Mouse (Mus musculus) G1E (cell line): Measurements from ENCODE around the gene Hoxd9.

Experiments used
- CTCF ChIP-seq: IDR thresholded peaks from 2 replicates; pipeline ENCODE4 v1.5.1; 2012; ENCODE audit warnings: low read depth, low read length, inconsistent platforms, mixed read lengths
- GATA1 ChIP-seq: IDR thresholded peaks from 2 replicates; pipeline ENCODE4 v1.6.1; 2012; ENCODE audit warnings: borderline replicate concordance, low read length, inconsistent platforms, mixed read lengths
- POLR2AphosphoS5 ChIP-seq: IDR thresholded peaks from 2 replicates; pipeline ENCODE4 v1.6.1; 2012; ENCODE audit warnings: low read depth, low read length, inconsistent platforms; ENCODE audit not compliant: insufficient replicate concordance

GRCm38 (mm10) chr2:74676376-74677052, 21.0 kb upstream of the Hoxd9 start:
- TF ChIP-seq CTCF (no peak), GATA1 (no peak), POLR2AphosphoS5 (no peak)
